Mouse (Mus musculus): ENCODE measurements at regions not wholly inside any gene's neighbourhood (a gene's known extent, or its start where the extent isn't known, plus 50 kb on each side); places are given as distances from the start of the nearest gene placed in this dataset.

DNA sequence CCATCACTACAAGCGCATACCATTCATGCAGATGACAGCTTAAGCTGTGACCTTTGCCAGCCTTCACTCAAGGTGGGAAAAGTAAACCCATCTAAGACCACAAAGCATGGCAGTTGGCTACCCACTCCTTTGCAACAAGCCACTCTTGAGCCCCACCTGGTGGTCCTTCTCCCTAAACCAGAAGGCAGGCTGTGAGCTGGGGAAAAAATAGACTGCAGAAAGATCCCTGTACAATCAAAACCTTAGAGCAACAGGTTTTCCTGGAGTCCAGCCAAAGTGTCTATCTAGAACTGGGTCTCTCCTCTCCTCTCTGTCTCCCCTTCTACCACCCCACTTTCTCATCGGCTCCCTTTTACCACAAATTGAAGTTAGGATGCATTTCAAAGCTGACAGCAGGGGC lies 407.2 kb downstream of the Pdcd6ip start:
- DNase-seq (ENCODE audit: low spot score) = no peak

DNA sequence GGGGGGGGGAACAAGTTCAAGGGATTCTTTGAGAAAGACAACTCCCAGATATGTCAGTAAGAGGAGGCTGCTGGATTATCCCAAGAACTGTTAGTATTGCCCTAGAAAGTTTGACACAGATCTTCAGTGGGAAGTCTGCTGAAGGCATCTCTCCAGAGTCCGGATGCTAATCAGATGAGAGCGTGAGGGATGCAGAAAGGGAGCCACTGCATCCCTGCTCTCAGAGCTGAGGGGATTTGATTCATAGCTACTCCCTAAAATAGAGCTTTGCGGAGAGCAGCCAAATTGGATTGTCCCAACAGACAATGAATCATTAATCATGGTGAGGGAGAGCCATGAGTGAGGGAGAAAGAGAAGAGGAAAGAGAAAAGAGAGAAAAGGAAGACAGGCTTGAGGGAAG lies 408.2 kb downstream of the Pdcd6ip start:
- DNase-seq (ENCODE audit: low spot score) = no peak

- no peak for DNase-seq (ENCODE audit: low spot score)
These were observed 412.1 kb downstream of the Pdcd6ip start for GRCm38 (mm10) chr9:113295850-113296467.

DNA sequence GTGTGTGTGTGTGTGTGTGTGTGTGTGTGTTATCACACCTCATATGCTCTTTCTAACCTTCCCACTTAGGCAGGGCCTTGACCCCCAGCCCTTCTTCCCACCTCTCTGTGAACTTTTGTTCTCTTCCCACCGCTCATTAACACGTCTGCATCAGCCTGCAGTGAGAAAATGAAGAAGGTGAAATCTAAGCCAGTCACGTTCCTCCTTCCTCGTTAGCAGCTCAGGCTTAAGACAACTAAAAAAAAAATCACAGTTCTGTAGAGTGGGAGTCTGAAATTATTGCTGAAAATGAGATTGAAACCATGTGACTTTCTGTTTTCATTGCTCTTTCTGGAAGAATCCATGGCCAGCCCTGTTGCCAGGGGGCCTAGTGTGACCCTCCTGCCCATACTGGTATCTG lies 420.7 kb downstream of the Pdcd6ip start:
- DNase-seq (ENCODE audit: low spot score) = no peak

DNA sequence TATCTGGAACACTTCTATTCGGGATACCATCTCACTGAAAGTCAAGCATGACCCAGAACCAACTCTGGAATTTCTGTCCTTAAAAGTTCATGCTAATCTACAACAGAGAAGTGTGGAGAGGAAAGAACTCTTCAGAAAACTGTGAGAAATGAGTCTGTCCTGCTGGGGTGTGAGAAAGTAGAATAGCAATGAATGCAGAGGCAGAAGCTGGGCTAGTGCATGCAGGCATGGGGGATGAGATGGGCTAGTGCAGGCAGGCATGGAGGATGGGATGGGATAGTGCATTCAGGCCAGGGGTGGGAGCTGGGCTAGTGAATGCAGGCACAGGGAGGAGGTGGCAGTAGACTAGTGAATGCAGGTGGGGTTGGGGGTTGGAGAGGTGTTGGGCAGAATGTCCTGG lies 424.8 kb downstream of the Pdcd6ip start:
- DNase-seq (ENCODE audit: low spot score) = no peak

- no peak for DNase-seq (ENCODE audit: low spot score)
These were observed 437.5 kb downstream of the Pdcd6ip start for GRCm38 (mm10) chr9:113270595-113270994.

DNA sequence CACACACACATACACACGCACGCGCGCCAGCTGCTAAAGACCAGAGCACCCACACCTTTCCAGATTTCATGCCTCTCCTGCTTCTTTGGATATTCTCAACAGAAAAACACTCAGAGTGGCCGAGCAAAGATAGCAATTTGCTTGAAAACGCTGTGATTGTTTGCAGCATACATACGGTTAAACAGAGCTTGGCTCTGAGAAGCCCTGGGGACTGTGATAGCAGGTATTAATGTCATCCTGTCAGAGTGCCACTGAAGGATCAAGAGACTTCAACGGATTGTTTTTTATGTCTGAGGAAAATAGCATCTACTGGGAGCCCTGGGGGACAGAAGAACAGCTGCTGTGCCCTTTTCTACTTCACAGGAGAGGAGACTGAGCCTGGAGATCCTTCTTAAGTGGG lies 440.4 kb downstream of the Pdcd6ip start:
- DNase-seq (ENCODE audit: low spot score) = no peak

DNA sequence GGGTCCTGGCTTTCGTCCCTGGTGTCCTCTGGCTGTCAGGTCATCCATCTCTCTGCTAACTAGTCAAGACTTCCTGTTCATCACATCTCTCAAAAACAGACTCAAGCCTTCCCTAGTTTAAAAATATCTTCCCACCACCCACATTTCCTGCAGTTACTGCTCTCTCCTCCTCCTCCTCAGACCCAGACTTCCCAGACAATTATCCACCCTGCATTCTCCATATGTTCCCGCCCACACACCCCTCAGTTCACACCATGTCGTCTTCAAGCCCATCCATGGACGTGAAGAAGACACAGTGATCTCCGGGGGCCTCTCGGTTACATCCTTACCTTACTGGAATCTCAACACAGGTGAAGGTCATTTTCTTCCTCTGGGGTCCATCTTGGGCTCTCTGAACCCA lies 444.4 kb downstream of the Pdcd6ip start:
- no peak for DNase-seq (ENCODE audit: low spot score)

- no peak for DNase-seq (ENCODE audit: low spot score)
These were observed 447.8 kb downstream of the Pdcd6ip start for GRCm38 (mm10) chr9:113260296-113260695.

- no peak for DNase-seq (ENCODE audit: low spot score)
These were observed 449.5 kb downstream of the Pdcd6ip start for GRCm38 (mm10) chr9:113258556-113258955.

GRCm38 (mm10) chr9:113248703-113249274 lies 459.3 kb downstream of the Pdcd6ip start:
- DNase-seq (ENCODE audit: low spot score) = no peak

GRCm38 (mm10) chr9:113247950-113248349 lies 460.1 kb downstream of the Pdcd6ip start:
- DNase-seq (ENCODE audit: low spot score) = no peak

- DNase-seq (ENCODE audit: low spot score) = no peak
These were observed 464.2 kb downstream of the Pdcd6ip start for GRCm38 (mm10) chr9:113243870-113244269.

DNA sequence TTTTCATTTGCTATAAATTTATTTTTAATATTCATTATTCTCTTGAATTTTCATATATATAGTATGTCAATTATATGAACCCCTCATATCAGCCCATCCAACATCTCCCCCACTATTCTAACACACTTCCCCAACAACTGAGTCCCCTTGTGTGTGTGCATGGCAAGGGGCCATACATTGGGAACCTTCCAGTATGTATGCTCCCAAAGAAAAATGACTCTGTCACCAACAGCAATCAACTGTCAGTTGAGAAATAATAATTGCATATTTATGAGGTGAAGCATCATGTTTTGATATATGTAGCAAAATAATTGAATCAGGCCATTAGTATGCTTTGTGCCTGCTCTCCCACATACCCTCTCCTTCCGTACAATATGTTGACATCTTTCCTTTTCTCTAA lies 474.7 kb downstream of the Pdcd6ip start:
- DNase-seq (ENCODE audit: low spot score) = no peak

DNA sequence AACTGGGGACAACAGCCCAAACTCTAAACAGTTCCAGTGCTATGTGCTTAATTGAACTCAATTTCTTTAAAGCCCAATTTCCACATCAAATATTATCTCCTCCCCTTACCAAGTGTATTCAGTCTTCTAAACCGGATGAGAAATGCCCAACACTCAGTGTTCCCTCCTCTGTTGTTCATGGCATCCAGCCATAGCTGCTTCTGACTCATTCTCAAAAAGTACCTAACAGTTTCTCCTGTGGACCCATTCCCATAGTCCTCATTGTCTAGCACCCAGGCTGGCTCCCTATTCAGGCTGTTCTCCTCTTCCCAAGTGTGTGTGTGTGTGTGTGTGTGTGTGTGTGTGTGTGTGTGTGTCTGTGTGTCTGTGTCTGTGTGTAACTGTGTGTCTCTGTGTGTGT lies 478.7 kb downstream of the Pdcd6ip start:
- DNase-seq (ENCODE audit: low spot score) = no peak

GRCm38 (mm10) chr9:113213930-113214329 lies 494.1 kb downstream of the Pdcd6ip start:
- DNase-seq (ENCODE audit: low spot score) = no peak

- no peak for DNase-seq (ENCODE audit: low spot score)
These were observed 495.7 kb downstream of the Pdcd6ip start for GRCm38 (mm10) chr9:113212389-113212788.

DNA sequence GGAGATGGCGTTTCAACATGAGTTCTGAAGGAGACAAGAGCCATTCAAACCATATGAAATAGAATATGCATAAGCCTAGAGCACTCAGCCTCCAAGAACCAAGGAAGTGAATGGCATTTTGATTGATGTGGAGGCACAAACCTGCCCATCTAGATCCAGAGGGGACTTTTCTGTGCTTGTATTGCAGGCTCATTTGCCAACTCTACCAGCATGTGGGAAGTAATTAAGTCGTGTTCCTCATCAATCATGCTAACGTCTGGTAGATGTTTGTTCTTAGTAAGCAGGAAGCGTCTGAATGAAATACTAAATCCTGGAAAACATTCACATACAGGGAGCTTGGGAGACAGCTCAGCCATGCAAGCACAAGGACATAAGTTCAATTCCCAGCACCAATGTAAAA lies 499.9 kb downstream of the Pdcd6ip start:
- no peak for DNase-seq (ENCODE audit: low spot score)

- DNase-seq (ENCODE audit: low spot score) = no peak
These were observed 508.8 kb downstream of the Pdcd6ip start for GRCm38 (mm10) chr9:113199241-113199640.

- DNase-seq (ENCODE audit: low spot score) = no peak
These were observed 512.5 kb downstream of the Pdcd6ip start for GRCm38 (mm10) chr9:113195556-113195955.

- DNase-seq (ENCODE audit: low spot score) = no peak
These were observed 515.3 kb downstream of the Pdcd6ip start for GRCm38 (mm10) chr9:113192773-113193172.

GRCm38 (mm10) chr9:113191163-113191562 lies 516.9 kb downstream of the Pdcd6ip start:
- no peak for DNase-seq (ENCODE audit: low spot score)

- DNase-seq (ENCODE audit: low spot score) = no peak
These were observed 526.9 kb downstream of the Pdcd6ip start for GRCm38 (mm10) chr9:113181182-113181581.

DNA sequence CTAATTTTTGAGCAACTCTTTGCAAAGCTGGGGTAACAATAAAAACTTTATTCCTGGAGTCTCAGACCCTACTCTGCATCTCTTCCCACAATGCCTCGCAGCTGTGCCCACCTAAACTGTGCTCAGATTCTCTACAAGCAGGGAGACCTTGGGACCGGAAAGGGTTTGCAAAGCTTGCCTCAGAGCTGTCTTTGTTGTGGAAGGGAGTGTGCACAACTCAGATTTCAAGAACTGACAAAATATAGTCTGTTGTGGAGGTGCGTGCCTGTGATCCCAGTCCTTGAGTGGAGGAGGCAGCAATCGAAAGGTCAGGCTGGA lies 530.2 kb downstream of the Pdcd6ip start:
- no peak for DNase-seq (ENCODE audit: low spot score)

Data from ovary, postnatal 10 days (tissue).